Mouse (Mus musculus): ENCODE results near the gene Gpm6a. TPM values are rescaled to one million over a fixed set of nuclear protein-coding genes. Genes with fewer than 3 reads are reported as not detected.
"Not testable (repeated sequence)": the region's sequence is repeated elsewhere in the genome, so short reads cannot be mapped to it uniquely, and the experiment has no call there.

The Gpm6a gene
- total RNA-seq, 2 experiments from 2014 or later: not detected

GRCm38 (mm10) chr8:55002398-55002797 is 47.8 kb downstream of the Gpm6a start:
- ATAC-seq (ENCODE audit: poor library complexity, severe bottlenecking): no peak

- ATAC-seq (ENCODE audit: poor library complexity, severe bottlenecking): no peak
Measured at GRCm38 (mm10) chr8:55002946-55003345, 48.3 kb downstream of the Gpm6a start.

GRCm38 (mm10) chr8:55012228-55012627 is 57.6 kb downstream of the Gpm6a start:
- no peak for ATAC-seq (ENCODE audit: poor library complexity, severe bottlenecking)

GRCm38 (mm10) chr8:55017071-55017470 is 62.4 kb downstream of the Gpm6a start:
- no peak for ATAC-seq (ENCODE audit: poor library complexity, severe bottlenecking)

DNA sequence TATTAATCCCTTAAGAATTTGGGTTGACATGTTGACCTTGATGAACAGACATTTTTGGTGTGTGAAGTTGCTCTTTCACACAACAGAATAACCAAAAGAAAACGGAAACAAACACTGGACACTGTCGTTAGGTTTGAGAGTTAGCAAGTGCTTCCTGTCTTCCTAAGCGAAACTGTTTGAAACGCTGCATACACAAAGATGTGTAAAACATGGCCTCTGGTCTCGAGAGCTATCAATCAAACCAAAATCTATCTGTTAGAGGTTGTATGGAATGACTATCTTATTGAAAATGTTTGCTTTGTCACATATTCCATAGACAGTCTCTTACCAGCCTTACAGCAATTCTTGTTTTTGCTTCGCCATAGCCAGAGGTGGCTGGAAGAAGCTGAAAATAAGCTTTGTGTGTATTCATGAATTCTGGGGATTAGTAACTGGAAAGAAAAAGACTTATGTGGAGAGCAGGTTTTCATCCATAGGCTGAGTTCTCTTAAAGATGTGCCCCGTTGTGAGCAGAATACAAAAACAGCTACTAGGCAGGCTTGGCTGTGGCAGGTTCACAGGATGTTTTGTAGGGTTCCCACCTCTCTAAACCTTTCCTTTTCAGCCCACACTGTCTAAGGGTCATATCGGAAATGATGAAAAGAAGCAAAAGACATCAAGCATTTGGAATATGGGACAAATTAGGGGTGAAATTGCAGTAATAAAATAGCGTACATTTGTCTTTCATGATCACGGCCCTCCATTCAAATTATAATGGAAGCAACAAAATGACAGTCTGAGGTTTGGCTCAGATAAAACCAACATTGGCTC is 71.4 kb downstream of the Gpm6a start:
- ATAC-seq (ENCODE audit: poor library complexity, severe bottlenecking): no peak

- no peak for ATAC-seq (ENCODE audit: poor library complexity, severe bottlenecking)
Measured at GRCm38 (mm10) chr8:55026661-55027000, 72.0 kb downstream of the Gpm6a start.

GRCm38 (mm10) chr8:55028371-55028770 is 73.7 kb downstream of the Gpm6a start:
- ATAC-seq (ENCODE audit: poor library complexity, severe bottlenecking): no peak

DNA sequence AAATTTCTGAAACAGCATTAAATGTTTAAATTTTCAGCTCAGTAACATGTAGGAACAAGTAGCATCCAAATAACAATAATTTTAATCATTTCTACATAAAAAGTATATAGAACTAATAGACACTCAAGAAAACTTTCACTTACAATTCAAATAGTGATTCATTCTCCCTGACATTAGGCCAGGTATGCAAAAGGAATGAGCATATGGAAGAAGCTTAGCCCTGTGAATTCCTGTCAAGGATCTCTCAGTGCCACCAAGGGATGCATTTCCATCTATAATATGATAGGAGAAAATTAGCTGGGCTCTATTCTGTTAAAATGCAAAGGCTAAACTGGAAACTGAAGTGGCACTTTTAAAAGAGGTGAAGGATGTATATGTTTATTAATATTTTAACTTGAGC is 76.5 kb downstream of the Gpm6a start:
- ATAC-seq (ENCODE audit: poor library complexity, severe bottlenecking): no peak

DNA sequence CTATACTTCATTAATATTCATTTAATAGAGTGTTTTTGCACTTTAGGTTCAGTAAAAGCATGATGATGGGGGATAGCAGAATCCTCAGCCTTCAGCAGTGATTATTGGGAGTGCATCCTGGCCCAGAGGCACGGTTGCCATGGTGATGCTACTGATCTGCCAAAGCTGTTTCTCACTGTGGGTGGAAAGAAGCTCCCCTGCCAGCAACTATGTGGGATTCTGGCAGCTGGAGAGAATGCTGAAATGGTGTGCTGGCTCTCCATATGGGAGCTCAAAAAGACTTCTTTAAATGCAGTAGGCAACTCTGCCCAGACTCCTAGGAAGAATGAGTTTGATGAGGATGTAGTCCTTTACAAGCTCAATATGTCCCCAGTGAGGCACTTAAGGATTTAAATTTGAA is 79.7 kb downstream of the Gpm6a start:
- no peak for ATAC-seq (ENCODE audit: poor library complexity, severe bottlenecking)

- ATAC-seq (ENCODE audit: poor library complexity, severe bottlenecking): no peak
Measured at GRCm38 (mm10) chr8:55035416-55035815, 80.8 kb downstream of the Gpm6a start.

GRCm38 (mm10) chr8:55042955-55043354 is 88.3 kb downstream of the Gpm6a start:
- ATAC-seq (ENCODE audit: poor library complexity, severe bottlenecking): no peak

- no peak for ATAC-seq (ENCODE audit: poor library complexity, severe bottlenecking)
Measured at GRCm38 (mm10) chr8:55048396-55048795, 93.8 kb downstream of the Gpm6a start.

DNA sequence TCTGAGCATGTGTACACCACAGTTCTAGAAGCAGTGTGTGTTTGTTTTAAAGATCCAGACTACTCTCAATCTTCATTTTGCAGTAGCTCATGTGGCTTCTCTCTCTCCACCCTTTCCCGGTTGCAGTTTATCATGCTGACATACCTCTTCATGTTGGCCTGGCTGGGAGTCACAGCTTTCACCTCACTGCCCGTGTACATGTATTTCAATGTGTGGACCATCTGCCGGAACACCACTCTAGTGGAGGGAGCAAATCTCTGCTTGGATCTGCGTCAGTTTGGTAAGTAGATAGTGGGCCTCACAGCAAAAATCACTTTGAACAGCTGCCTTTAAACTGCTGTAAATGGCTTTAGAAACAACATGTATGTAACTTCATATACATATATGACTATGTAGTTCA is 95.3 kb downstream of the Gpm6a start:
- no peak for ATAC-seq (ENCODE audit: poor library complexity, severe bottlenecking)

DNA sequence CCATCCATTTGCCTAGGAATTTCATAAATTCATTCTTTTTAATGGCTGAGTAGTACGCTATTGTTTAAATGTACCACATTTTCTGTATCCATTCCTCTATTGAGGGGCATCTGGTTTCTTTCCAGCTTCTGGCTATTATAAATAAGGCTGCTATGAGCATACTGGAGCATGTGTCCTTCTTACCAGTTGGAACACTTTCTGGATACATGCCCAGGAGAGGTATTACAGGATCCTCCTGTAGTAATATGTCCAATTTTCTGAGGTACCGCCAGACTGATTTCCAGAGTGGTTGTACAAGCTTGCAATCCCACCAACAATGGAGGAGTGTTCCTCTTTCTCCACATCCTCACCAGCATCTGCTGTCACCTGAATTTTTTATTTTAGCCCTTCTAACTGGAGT is 114.2 kb downstream of the Gpm6a start:
- not testable (repeated sequence) for ATAC-seq (ENCODE audit: poor library complexity, severe bottlenecking)

- ATAC-seq (ENCODE audit: poor library complexity, severe bottlenecking): no peak
Measured at GRCm38 (mm10) chr8:55073481-55073880, 118.8 kb downstream of the Gpm6a start.

DNA sequence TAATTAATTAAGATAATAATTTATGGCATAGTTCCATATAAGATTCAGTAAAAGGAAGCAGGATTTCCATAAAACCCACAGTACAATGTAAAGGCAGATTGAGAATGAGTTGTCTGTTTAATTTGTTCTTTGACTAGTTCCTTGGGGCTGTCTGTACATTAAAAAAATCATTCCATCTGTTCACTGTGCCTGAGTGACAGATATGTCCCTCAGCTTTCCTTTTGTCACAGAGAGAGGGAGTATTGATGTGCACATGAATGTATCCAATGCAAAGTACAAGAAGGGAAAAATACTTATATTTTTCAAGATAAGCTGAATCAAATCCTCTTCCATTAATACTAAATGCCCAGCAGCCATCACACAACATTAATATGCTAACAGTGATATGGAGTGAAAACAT is 147.6 kb downstream of the Gpm6a start:
- ATAC-seq (ENCODE audit: poor library complexity, severe bottlenecking): no peak

- ATAC-seq (ENCODE audit: poor library complexity, severe bottlenecking): no peak
Measured at GRCm38 (mm10) chr8:55103065-55103464, 148.4 kb downstream of the Gpm6a start.

GRCm38 (mm10) chr8:55103891-55104481 is 149.3 kb downstream of the Gpm6a start:
- no peak for ATAC-seq (ENCODE audit: poor library complexity, severe bottlenecking)

Other genes starting within 250 kb of the Gpm6a start
- not detected in 2 replicates for gene Wdr17, start 67.7 kb upstream of the Gpm6a start, total RNA-seq (2015)
- not detected in 2 replicates for gene Wdr17, start 67.7 kb upstream of the Gpm6a start, total RNA-seq (2017)